Mouse (Mus musculus) adrenal gland, postnatal 14 days (tissue): Measurements from ENCODE around the gene Fam83c. TPM values are rescaled to one million over a fixed set of nuclear protein-coding genes. Genes with fewer than 3 reads are reported as not detected.

ENCODE experiments used
- DNase-seq: peaks from one replicate; pipeline ENCODE4 v3.0.0; 2021; ENCODE audit warnings: mixed read lengths
- total RNA-seq: library from RNA; stranded (reverse); gene quantifications from 2 replicates; pipeline ENCODE4 v1.2.3, GENCODE M21; 2021

Fam83c gene
- total RNA-seq, 1 experiment from 2014 or later: not detected

GRCm38 (mm10) chr2:155794674-155795445 lies 39.8 kb downstream of the Fam83c start:
- no peak for DNase-seq

GRCm38 (mm10) chr2:155792899-155793298 lies 41.8 kb downstream of the Fam83c start:
- no peak for DNase-seq

- no peak for DNase-seq
Observed at GRCm38 (mm10) chr2:155787949-155788931, 46.4 kb downstream of the Fam83c start.

- no peak for DNase-seq
Observed at GRCm38 (mm10) chr2:155786905-155787304, 47.7 kb downstream of the Fam83c start.

- DNase-seq: no peak
Observed at GRCm38 (mm10) chr2:155784534-155784933, 50.1 kb downstream of the Fam83c start.

GRCm38 (mm10) chr2:155779506-155779905 lies 55.1 kb downstream of the Fam83c start:
- DNase-seq: no peak

- DNase-seq: peak; percentile 17
Observed at GRCm38 (mm10) chr2:155779066-155779465, 55.6 kb downstream of the Fam83c start.

- no peak for DNase-seq
Observed at GRCm38 (mm10) chr2:155778004-155778403, 56.6 kb downstream of the Fam83c start.

- DNase-seq: no peak
Observed at GRCm38 (mm10) chr2:155777688-155777985, 57.0 kb downstream of the Fam83c start.

Other genes starting within 250 kb of the Fam83c start
- gene Gss, start 242.0 kb downstream of the Fam83c start, total RNA-seq: 46.6 and 48.4 TPM in 2 replicates
- 0.08 and 0.74 TPM in 2 replicates for gene Myh7b, start 223.6 kb downstream of the Fam83c start, total RNA-seq
- 110 and 124 TPM in 2 replicates for gene Trpc4ap, start 142.5 kb downstream of the Fam83c start, total RNA-seq
- gene Edem2, start 105.4 kb downstream of the Fam83c start, total RNA-seq: 35.1 and 37.9 TPM in 2 replicates
- gene Gm17581, start 99.0 kb downstream of the Fam83c start, total RNA-seq: not detected in 2 replicates
- gene Procr, start 83.7 kb downstream of the Fam83c start, total RNA-seq: 38.3 and 52.9 TPM in 2 replicates
- gene Mmp24, start 59.5 kb downstream of the Fam83c start, total RNA-seq: 2.6 and 3.4 TPM in 2 replicates
- 81.1 and 87.2 TPM in 2 replicates for gene BC029722, start 15.4 kb downstream of the Fam83c start, total RNA-seq
- gene Eif6, start 7.9 kb downstream of the Fam83c start, total RNA-seq: 113 and 133 TPM in 2 replicates
- gene Uqcc1, start 95.5 kb upstream of the Fam83c start, total RNA-seq: 141 and 154 TPM in 2 replicates
- not detected in 2 replicates for gene Gm15557, start 105.9 kb upstream of the Fam83c start, total RNA-seq
- 1.1 and 1.8 TPM in 2 replicates for gene Gdf5, start 110.5 kb upstream of the Fam83c start, total RNA-seq
- 13.1 and 14.9 TPM in 2 replicates for gene Cep250, start 121.6 kb upstream of the Fam83c start, total RNA-seq
- gene 6430550D23Rik, start 173.1 kb upstream of the Fam83c start, total RNA-seq: 2.9 and 4.0 TPM in 2 replicates
- 179 and 180 TPM in 2 replicates for gene Ergic3, start 173.2 kb upstream of the Fam83c start, total RNA-seq
- not detected in 2 replicates for gene Fer1l4, start 218.1 kb upstream of the Fam83c start, total RNA-seq
- gene Spag4, start 230.3 kb upstream of the Fam83c start, total RNA-seq: 4.2 and 6.0 TPM in 2 replicates